Mouse (Mus musculus) subcutaneous adipose tissue, adult 2 months (tissue): ENCODE results near the gene Eif2s2. TPM values are rescaled to one million over a fixed set of nuclear protein-coding genes. Genes with fewer than 3 reads are reported as not detected.

ENCODE experiments used
- polyA plus RNA-seq: library from polyadenylated mRNA; depleted of rRNA; stranded (reverse); fragments of >200 nt; gene quantifications from 2 replicates; pipeline ENCODE4 v1.2.3, GENCODE M21; 2012; ENCODE audit warnings: low replicate concordance; rRNA removed

Eif2s2 gene
- polyA plus RNA-seq: 13.0 and 15.8 TPM in 2 replicates

GRCm38 (mm10) chr2:154892201-154893044 is at the start of gene Eif2s2:
Gene Eif2s2 (minus strand): TSS chr2:154892935.

Other genes with a start within 250 kb of the Eif2s2 start
- gene Chmp4b, start 241.2 kb downstream of the Eif2s2 start, polyA plus RNA-seq: 118 and 161 TPM in 2 replicates
- not detected in 2 replicates for gene Gm14214, start 122.9 kb downstream of the Eif2s2 start, polyA plus RNA-seq
- gene Raly, start 101.8 kb downstream of the Eif2s2 start, polyA plus RNA-seq: 155 and 533 TPM in 2 replicates
- 4.7 TPM in 1 of 2 replicates, not detected in the other for gene a, start 101.5 kb downstream of the Eif2s2 start, polyA plus RNA-seq
- gene Gm14226, start 125.3 kb upstream of the Eif2s2 start, polyA plus RNA-seq: 0.23 and 1.9 TPM in 2 replicates
- 31.4 and 82.1 TPM in 2 replicates for gene Ahcy, start 181.6 kb upstream of the Eif2s2 start, polyA plus RNA-seq
- gene Itch, start 240.6 kb upstream of the Eif2s2 start, polyA plus RNA-seq: 10.0 and 18.1 TPM in 2 replicates